Mouse (Mus musculus) intestine, embryonic 14.5 days (tissue): ENCODE measurements at regions not wholly inside any gene's neighbourhood (a gene's known extent, or its start where the extent isn't known, plus 50 kb on each side); places are given as distances from the start of the nearest gene placed in this dataset.

Experiments
- ATAC-seq: fragments of 200-750 bp; cut with Nextera tagmentation; replicated peaks from 2 replicates; pipeline ENCODE4 v1.8.0; 2017; ENCODE audit warnings: low read depth, moderate number of reproducible peaks, moderate TSS enrichment, moderate library complexity; ENCODE audit not compliant: low FRiP score, low TSS enrichment
- DNase-seq: peaks from one replicate; pipeline ENCODE4 v3.0.0-alpha.2; 2018; ENCODE audit warnings: low spot score
- H3K27ac ChIP-seq: fragments of 300-500 bp; sonication (generic); 2 replicates; pipeline ENCODE4 v1.5.1; 2014; ENCODE audit warnings: low read depth, mild to moderate bottlenecking, control low read depth
- H3K27me3 ChIP-seq: fragments of 300-500 bp; sonication (generic); replicated peaks from 2 replicates; pipeline ENCODE4 v1.6.1; 2014; ENCODE audit warnings: low read length, control low read depth; ENCODE audit not compliant: control insufficient read depth, insufficient read depth
- H3K36me3 ChIP-seq: fragments of 300-500 bp; sonication (generic); 2 replicates; pipeline ENCODE4 v1.6.1; 2014; ENCODE audit warnings: low read length, control low read depth; ENCODE audit not compliant: control insufficient read depth, insufficient read depth
- H3K4me1 ChIP-seq: fragments of 300-500 bp; sonication (generic); replicated peaks from 2 replicates; pipeline ENCODE4 v1.6.1; 2014; ENCODE audit warnings: low read length, control low read depth, mixed read lengths; ENCODE audit not compliant: control insufficient read depth, insufficient read depth
- H3K4me2 ChIP-seq: fragments of 300-500 bp; sonication (generic); 2 replicates; pipeline ENCODE4 v1.6.1; 2014; ENCODE audit warnings: low read length
- H3K4me3 ChIP-seq: fragments of 300-500 bp; sonication (generic); 2 replicates; pipeline ENCODE4 v1.5.1; 2014; ENCODE audit warnings: low read depth, low read length, control low read depth, mixed read lengths
- H3K9ac ChIP-seq: fragments of 300-500 bp; sonication (generic); 2 replicates; pipeline ENCODE4 v1.6.1; 2014; ENCODE audit warnings: mild to moderate bottlenecking, low read length
- H3K9me3 ChIP-seq: fragments of 300-500 bp; sonication (generic); 2 replicates; pipeline ENCODE4 v1.6.1; 2016; ENCODE audit warnings: low read length, control low read depth; ENCODE audit not compliant: control insufficient read depth
- WGBS: fragments of 180-500 bp; shearing (Covaris S2); extraction: QIAGEN DNeasy Blood & Tissue Kit; methylation state at CpG from one replicate; pipeline ENCODE4 v1.1.7; 2014; 5-methylcytosine and 5-hydroxymethylcytosine counted together

DNA sequence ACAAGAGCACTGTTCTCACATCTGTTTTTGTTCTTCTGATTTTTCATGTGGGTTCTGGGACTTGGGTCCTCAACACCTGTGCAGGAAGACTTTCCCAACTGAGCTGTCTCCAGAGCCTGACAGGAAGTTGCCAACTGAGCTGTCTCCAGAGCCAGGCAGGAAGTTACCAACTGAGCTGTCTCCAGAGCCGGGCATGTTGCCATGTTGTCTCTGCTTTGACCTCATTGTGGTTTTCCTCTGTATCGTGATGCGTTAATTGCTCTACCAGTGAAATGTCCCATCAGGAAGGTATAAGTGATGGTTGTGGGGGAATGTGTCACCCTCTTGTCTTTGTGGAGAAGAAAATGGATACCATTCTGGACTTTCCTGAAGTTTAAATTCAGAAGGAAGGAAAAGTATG lies 54.4 kb upstream of the Olfm4 start:
- no peak overlapping the region for H3K4me2 ChIP-seq
- H3K36me3 ChIP-seq = no peaks in the 10 kb centered on the region
- no peak for DNase-seq
- 88% methylated on average over 3 of the region's 3 CpGs for WGBS
- no peak for ATAC-seq
- no peaks in the 10 kb centered on the region for H3K4me1 ChIP-seq
- H3K4me3 ChIP-seq = no peak overlapping the region
- H3K9ac ChIP-seq = no peak overlapping the region
- H3K9me3 ChIP-seq = no peaks in the 10 kb centered on the region
- no peaks in the 10 kb centered on the region for H3K27me3 ChIP-seq
- H3K27ac ChIP-seq = no peak overlapping the region

DNA sequence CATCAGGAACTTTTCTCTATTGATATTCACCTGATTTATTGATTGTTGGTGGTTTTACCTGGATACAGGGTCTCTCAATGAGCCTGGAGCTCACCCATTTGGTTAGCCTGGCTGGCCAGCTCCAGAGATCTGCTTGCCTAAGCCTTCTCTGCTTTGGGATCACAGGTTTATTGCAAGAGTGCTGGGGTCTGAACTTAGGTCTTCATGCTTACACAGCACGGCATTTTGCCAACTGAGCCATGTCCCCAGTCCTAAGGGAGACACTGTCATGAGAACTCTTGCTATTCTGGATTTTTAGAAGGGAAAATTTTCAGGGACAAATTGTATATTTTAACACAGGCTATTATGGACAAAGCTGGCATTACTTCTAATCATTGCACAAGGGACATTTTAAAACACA lies 56.7 kb upstream of the Olfm4 start:
- H3K9me3 ChIP-seq = no peaks in the 10 kb centered on the region
- H3K27me3 ChIP-seq = no peaks in the 10 kb centered on the region
- no peak overlapping the region for H3K9ac ChIP-seq
- H3K27ac ChIP-seq = no peak overlapping the region
- ATAC-seq (no peak), DNase-seq (no peak)
- no peaks in the 10 kb centered on the region for H3K36me3 ChIP-seq
- no peak overlapping the region for H3K4me3 ChIP-seq
- no peak overlapping the region for H3K4me2 ChIP-seq
- 90% methylated on average over 1 of the region's 1 CpGs for WGBS
- no peaks in the 10 kb centered on the region for H3K4me1 ChIP-seq

DNA sequence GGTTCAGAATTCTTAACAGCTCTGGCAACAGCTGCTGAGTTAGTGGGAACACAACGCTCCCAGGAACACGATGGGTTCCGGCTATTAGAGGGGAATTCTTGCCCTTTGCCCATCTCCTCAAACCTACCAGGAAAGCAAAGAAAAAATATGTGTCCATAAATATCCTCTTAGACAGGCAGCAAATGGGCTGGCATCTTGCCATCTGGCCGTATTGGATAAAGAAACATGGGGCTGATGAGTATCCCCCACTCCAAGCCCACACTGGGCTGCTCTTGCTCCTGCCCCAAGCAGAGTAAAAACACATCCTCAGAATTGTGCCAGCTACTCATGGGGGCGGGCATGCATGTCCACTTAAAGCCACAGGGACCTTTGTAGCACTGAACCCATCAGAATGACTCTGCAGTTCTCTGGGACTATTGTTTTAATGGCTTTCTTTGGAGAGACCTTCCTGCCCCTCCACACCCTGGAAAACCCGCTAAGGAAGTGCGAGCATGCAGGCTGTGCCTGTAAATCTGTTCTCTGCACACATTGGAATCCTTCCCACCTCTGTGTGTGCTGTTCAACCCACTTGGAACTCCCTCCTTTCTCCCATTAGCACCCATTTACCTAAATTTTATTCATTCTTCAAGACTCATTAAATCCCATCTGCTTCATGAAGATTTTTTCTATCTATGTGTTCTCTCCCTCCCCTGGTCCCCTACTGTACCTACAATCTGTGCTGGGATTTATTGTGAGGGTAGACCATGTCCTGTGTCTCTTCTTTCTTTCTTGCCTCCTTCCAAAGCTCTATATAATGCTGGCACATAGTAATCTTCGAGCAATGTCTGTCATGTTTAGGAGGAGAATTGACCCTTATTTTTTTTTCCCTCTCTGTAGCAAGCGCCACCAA lies 66.7 kb upstream of the Olfm4 start:
- Histone ChIP-seq H3K9ac (no peak overlapping the region), H3K4me1 (no peaks in the 10 kb centered on the region), H3K4me3 (no peak overlapping the region), H3K36me3 (no peaks in the 10 kb centered on the region), H3K27me3 (no peaks in the 10 kb centered on the region), H3K4me2 (no peak overlapping the region), H3K27ac (no peak overlapping the region), H3K9me3 (no peaks in the 10 kb centered on the region)
- WGBS = 61% methylated on average over 9 of the region's 9 CpGs
- no peak for ATAC-seq
- DNase-seq = no peak

DNA sequence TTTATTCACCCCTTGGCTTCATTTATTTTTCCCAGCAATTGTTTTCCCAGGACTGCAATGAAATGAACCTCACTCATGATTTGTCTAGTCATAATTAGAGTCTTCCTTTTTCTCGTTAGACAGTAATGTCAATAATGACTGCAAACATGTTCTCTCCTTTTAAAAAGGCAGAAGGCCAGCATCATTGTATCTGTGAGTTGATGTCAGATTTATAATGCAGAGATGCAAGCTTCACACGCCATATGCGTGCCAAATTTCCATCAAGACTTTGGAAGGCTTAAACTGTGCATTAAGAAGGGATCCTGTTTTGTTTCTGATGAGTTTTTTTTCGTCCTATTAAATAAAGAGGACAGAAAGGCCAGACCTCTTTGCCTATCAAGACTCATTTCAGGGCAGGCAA lies 68.9 kb upstream of the Olfm4 start:
- WGBS = 86% methylated on average over 4 of the region's 4 CpGs
- Histone ChIP-seq H3K9ac (no peak overlapping the region), H3K36me3 (no peaks in the 10 kb centered on the region), H3K4me3 (no peak overlapping the region), H3K4me2 (no peak overlapping the region), H3K9me3 (no peaks in the 10 kb centered on the region), H3K27ac (no peak overlapping the region), H3K27me3 (no peaks in the 10 kb centered on the region), H3K4me1 (no peaks in the 10 kb centered on the region)
- DNase-seq (no peak), ATAC-seq (no peak)

DNA sequence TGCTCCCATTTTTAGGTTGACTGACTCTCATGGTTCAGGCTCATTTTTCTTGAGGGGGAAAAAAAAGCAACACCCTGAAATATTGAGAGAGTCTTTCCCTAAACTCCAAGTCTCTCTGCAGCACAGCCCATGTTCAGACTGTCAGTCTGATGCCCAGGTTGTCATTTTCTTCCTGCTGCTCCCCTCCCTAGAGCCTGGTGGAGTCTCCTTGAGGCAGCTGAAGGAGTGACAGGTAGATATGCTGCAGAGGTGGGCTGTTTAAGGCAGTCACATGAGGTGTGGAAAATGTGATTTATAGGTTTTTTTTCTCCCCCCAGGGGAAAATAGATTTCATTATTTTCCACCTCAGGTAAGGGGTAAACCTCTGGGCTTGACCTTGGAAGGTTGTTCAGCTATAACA lies 70.6 kb upstream of the Olfm4 start:
- no peak overlapping the region for H3K27ac ChIP-seq

DNA sequence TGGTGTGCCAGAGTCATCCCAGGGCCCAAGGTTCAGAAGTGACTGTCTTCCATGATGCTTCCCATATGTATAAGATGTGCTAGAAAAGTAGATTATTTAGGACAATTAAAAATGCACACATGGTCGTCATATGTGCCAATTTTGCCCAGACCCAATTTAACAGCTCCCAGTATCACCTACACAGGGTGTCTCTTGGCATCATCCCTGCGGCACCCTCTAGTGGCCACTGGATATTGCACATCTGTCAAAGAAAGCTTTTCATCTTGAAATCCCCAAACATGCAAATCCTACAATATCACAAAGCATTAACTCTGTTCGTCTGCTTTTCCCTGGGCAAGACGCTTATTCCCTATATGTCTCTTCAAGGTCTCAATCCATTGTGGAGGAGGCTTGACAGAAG lies 71.3 kb upstream of the Olfm4 start:
- H3K36me3 ChIP-seq = no peaks in the 10 kb centered on the region
- no peak overlapping the region for H3K27ac ChIP-seq
- H3K4me3 ChIP-seq = no peak overlapping the region
- no peaks in the 10 kb centered on the region for H3K4me1 ChIP-seq
- H3K9ac ChIP-seq = no peak overlapping the region
- H3K9me3 ChIP-seq = no peaks in the 10 kb centered on the region
- DNase-seq (peak; percentile 54), ATAC-seq (no peak)
- 44% methylated on average over 4 of the region's 4 CpGs for WGBS
- no peaks in the 10 kb centered on the region for H3K27me3 ChIP-seq
- no peak overlapping the region for H3K4me2 ChIP-seq

More for the DNA sequence above, 70.6 kb upstream of the Olfm4 start:
- Histone ChIP-seq H3K4me3 (no peak overlapping the region), H3K9me3 (no peaks in the 10 kb centered on the region), H3K4me2 (no peak overlapping the region), H3K4me1 (no peaks in the 10 kb centered on the region), H3K36me3 (no peaks in the 10 kb centered on the region), H3K27me3 (no peaks in the 10 kb centered on the region), H3K9ac (no peak overlapping the region)
- ATAC-seq (no peak), DNase-seq (no peak)

DNA sequence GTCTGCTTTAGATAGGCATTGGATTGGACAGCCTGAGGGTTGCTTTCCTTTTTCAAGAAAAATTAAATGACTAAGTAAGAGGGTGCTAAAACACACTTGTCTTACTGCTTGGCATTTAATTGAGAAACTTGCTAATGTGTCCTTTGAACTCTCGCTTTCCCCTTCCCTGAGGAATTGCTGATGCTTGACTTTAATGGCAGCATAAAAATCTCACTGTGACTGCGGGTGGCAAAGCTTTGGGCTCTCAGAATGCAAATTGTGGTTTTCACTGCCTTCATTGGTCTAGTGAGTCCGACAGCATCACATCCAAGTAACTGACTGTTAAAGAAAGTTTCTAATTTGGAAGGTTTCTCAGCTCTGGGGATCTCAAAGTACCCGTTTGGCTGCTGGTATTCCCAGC lies 76.1 kb upstream of the Olfm4 start:
- no peaks in the 10 kb centered on the region for H3K36me3 ChIP-seq
- no peaks in the 10 kb centered on the region for H3K4me1 ChIP-seq
- H3K4me3 ChIP-seq = no peak overlapping the region
- no peak for ATAC-seq
- H3K9me3 ChIP-seq = no peaks in the 10 kb centered on the region
- no peaks in the 10 kb centered on the region for H3K27me3 ChIP-seq
- H3K9ac ChIP-seq = no peak overlapping the region
- 40% methylated on average over 4 of the region's 4 CpGs for WGBS
- H3K27ac ChIP-seq = no peak overlapping the region
- no peak overlapping the region for H3K4me2 ChIP-seq
- DNase-seq = no peak

DNA sequence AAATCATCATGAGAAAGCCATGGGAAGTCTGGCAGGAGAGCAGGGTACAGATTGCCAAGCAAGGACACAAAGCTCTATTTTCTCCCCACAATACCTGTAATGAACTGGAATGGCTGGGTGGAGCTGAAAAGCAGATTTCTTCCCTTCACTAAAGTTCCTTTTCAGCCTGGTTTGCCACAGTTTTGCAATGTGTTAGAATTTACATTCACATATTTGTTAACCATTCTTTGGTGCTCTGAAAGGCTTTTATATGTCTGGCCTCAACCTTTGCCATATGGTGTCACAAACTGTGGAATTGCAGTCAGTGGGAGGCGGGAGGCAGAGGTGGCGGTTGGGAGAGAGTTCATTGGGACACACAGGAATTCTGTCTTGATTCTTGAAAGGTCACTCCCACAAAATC lies 78.3 kb upstream of the Olfm4 start:
- Histone ChIP-seq H3K36me3 (no peaks in the 10 kb centered on the region), H3K9ac (no peak overlapping the region), H3K27me3 (no peaks in the 10 kb centered on the region), H3K4me3 (no peak overlapping the region), H3K27ac (no peak overlapping the region), H3K4me1 (no peaks in the 10 kb centered on the region), H3K9me3 (no peaks in the 10 kb centered on the region), H3K4me2 (no peak overlapping the region)
- 83% methylated on average over 2 of the region's 2 CpGs for WGBS
- ATAC-seq (no peak), DNase-seq (no peak)

DNA sequence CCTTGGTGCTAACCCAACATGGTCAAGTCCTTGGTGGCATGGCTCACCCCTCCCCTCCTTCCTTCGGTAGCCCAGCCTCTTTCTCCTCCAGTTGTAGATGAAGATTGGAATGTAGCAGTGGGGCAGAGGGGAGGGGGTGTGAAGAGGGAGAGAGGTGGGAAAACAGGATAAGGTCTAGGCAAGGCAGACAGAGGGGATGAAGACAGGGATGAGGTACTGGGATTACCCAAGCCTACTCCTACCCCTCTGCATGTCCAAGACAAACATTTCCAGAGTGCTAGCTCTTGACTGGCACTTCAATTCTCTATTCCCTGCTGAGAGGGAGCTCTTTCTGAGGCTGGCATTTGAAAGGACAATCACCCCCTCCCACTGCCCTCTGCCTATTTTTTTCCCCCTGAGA lies 81.5 kb upstream of the Olfm4 start:
- no peak overlapping the region for H3K9ac ChIP-seq
- H3K4me2 ChIP-seq = no peak overlapping the region
- no peaks in the 10 kb centered on the region for H3K9me3 ChIP-seq
- no peak overlapping the region for H3K4me3 ChIP-seq
- 24% methylated on average over 1 of the region's 1 CpGs for WGBS
- DNase-seq (no peak), ATAC-seq (no peak)
- no peaks in the 10 kb centered on the region for H3K4me1 ChIP-seq
- H3K27ac ChIP-seq = no peak overlapping the region
- H3K36me3 ChIP-seq = no peaks in the 10 kb centered on the region
- no peaks in the 10 kb centered on the region for H3K27me3 ChIP-seq
